Mouse (Mus musculus): ENCODE data around the gene Umodl1.

DNA sequence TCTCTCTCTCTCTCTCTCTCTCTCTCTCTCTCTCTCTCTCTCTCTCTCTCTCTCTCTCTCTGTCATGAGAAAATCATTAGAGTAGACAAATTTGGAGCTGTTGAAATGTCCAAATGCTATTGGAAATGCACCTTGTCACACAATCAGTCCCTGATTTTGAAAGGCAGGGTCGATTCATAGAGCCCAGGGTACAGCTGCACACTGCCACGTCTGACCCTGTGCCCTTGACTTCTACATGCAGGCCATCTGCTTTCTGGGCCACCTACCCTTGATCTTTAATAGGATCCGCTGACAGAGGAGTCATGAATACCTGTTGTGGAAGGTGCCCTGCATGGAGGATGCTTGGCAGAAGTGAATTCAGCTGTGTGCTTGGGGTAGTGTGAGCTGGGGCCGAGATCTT, 75.0 kb downstream of the Umodl1 start:
- TF ChIP-seq CTCF (IDR thresholded peaks at IDR 0.05; ENCODE audit: borderline replicate concordance, insufficient read depth, low read depth, low read length) (no peak), POLR2A (IDR thresholded peaks at IDR 0.05; ENCODE audit: borderline replicate concordance, insufficient read depth, low read length) (no peak)
